Mouse (Mus musculus) megakaryocyte, embryonic 14.5 days (primary cell): ENCODE measurements around the gene Trim29.

Experiments used
- FLI1 ChIP-seq: IDR thresholded peaks from 2 replicates; pipeline ENCODE4 v1.6.1; 2012; ENCODE audit warnings: low read length, inconsistent platforms, mixed read lengths
- GATA1 ChIP-seq: IDR thresholded peaks from 3 replicates; pipeline ENCODE4 v1.6.1; 2012; ENCODE audit warnings: mixed read lengths, low read length, inconsistent platforms, borderline replicate concordance

DNA sequence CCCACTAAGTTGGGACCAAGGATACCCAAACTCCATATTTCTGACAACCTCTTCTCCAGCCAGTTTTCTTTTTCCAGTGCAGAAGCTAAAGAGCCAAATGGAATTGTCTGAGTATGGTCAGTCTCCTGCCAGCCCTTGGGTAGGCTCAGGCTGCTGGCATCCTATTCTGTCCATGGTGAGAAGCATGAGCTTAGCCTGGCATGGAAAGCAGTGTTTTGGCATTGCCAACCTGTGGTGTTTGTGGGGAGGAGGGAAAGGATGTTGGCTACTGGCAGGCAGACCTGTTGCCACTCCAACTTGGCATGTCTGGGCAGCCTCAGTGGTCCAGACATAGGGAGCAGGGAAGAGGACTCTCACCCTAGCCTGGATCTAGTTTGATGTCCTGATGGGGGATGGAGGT is 46.4 kb downstream of the Trim29 start:
- TF ChIP-seq GATA1 = no peak
- TF ChIP-seq FLI1 = no peak
